In genomic region chr3:66340742-66341141, GRCm38 (mm10) we compare ENCODE assay signal across 15 mouse cellular contexts. TPM values are rescaled to one million over a fixed set of nuclear protein-coding genes. Genes with fewer than 3 reads are reported as not detected.
"Had no signal": no experiment of that assay in that cellular context is flagged by ENCODE, and none has a peak within 500 bp of the region (broad histone marks: within the 10 kb centered on the region; RNA-seq: fewer than 3 reads in every experiment).

No protein-coding gene starts in this region.

- H3K4me2 ChIP-seq: intestine, embryonic 15.5 days; limb, embryonic 12.5 days; liver, embryonic 13.5 days; neural tube, embryonic 13.5 days; stomach, embryonic 15.5 days had no signal

- H3K4me1 ChIP-seq: intestine, embryonic 15.5 days; limb, embryonic 12.5 days; liver, embryonic 13.5 days; midbrain, embryonic 10.5 days; neural tube, embryonic 13.5 days; stomach, embryonic 15.5 days had no signal

- DNase-seq: liver; liver, embryonic 13.5 days; lung, adult 18-20 months; lung, postnatal 4 days; midbrain, embryonic 14.5 days; right cerebral cortex, postnatal 14 days; thymus, postnatal 4 days had no signal

- H3K9ac ChIP-seq: intestine, embryonic 15.5 days; limb, embryonic 12.5 days; liver, embryonic 13.5 days; neural tube, embryonic 13.5 days; stomach, embryonic 15.5 days had no signal

- ATAC-seq: intestine, embryonic 15.5 days had no signal

- H3K27me3 ChIP-seq: intestine, embryonic 15.5 days; limb, embryonic 12.5 days; liver, embryonic 13.5 days; neural tube, embryonic 13.5 days; stomach, embryonic 15.5 days had no signal

- H3K4me3 ChIP-seq: intestine, embryonic 15.5 days; limb, embryonic 12.5 days; liver, embryonic 13.5 days; midbrain, embryonic 10.5 days; neural tube, embryonic 13.5 days; stomach, embryonic 15.5 days had no signal

- H3K9me3 ChIP-seq: intestine, embryonic 15.5 days; liver, embryonic 13.5 days; midbrain, embryonic 10.5 days; neural tube, embryonic 13.5 days; stomach, embryonic 15.5 days had no signal

- H3K36me3 ChIP-seq: intestine, embryonic 15.5 days; limb, embryonic 12.5 days; liver, embryonic 13.5 days; midbrain, embryonic 10.5 days; neural tube, embryonic 13.5 days; stomach, embryonic 15.5 days had no signal

- H3K27ac ChIP-seq: intestine, embryonic 15.5 days; limb, embryonic 12.5 days; liver, embryonic 13.5 days; midbrain, embryonic 10.5 days; neural tube, embryonic 13.5 days; stomach, embryonic 15.5 days had no signal

RNA-seq across cellular contexts. Expression of gene Veph1, which starts 44.1 kb away (rescaled TPM):
- total RNA-seq: megakaryocyte, adult 5-6 weeks had no signal
- polyA plus RNA-seq: spleen, adult 2 months; thymus, postnatal 0 days had no signal
